Mouse (Mus musculus) MEL-GATA-1-ER (cell line): ENCODE data around the gene Il25.
"Not testable (repeated sequence)": the region's sequence is repeated elsewhere in the genome, so short reads cannot be mapped to it uniquely, and the experiment has no call there.

Experiments used
- DNase-seq: peaks from one replicate; pipeline ENCODE4 v3.0.0-alpha.2; 2012; ENCODE audit warnings: low read depth; ENCODE audit errors: extremely low read depth

Il25 gene

GRCm38 (mm10) chr14:54926401-54927158 is 5.9 kb upstream of the Il25 start:
- DNase-seq: no peak

- no peak for DNase-seq
Measured at GRCm38 (mm10) chr14:54927296-54927695, 5.2 kb upstream of the Il25 start.

- DNase-seq: no peak
Measured at GRCm38 (mm10) chr14:54929801-54930200, 2.7 kb upstream of the Il25 start.

- DNase-seq: no peak
Measured at GRCm38 (mm10) chr14:54930431-54930830, 2.1 kb upstream of the Il25 start.

GRCm38 (mm10) chr14:54935904-54936830 is 3.7 kb downstream of the Il25 start, which contains the start of gene Cmtm5:
Cmtm5 (plus strand) TSS chr14:54936261.
- DNase-seq: no peak

GRCm38 (mm10) chr14:54936831-54937160 is 4.3 kb downstream of the Il25 start:
- DNase-seq: peak; percentile 27

GRCm38 (mm10) chr14:54937361-54938182 is 5.1 kb downstream of the Il25 start:
- no peak for DNase-seq

GRCm38 (mm10) chr14:54938431-54939219 is 6.1 kb downstream of the Il25 start:
- no peak for DNase-seq

GRCm38 (mm10) chr14:54939434-54940175 is 7.1 kb downstream of the Il25 start:
- peak; percentile 26 for DNase-seq

GRCm38 (mm10) chr14:54940176-54940530 is 7.7 kb downstream of the Il25 start:
- DNase-seq: no peak

- DNase-seq: no peak
Measured at GRCm38 (mm10) chr14:54941024-54941978, 8.8 kb downstream of the Il25 start.

GRCm38 (mm10) chr14:54942479-54942878 is 10.0 kb downstream of the Il25 start:
- DNase-seq: no peak

GRCm38 (mm10) chr14:54943971-54944370 is 11.5 kb downstream of the Il25 start:
- no peak for DNase-seq

- no peak for DNase-seq
Measured at GRCm38 (mm10) chr14:54944939-54945338, 12.4 kb downstream of the Il25 start.

- DNase-seq: no peak
Measured at GRCm38 (mm10) chr14:54945975-54946704, 13.6 kb downstream of the Il25 start.

- DNase-seq: not testable (repeated sequence)
Measured at GRCm38 (mm10) chr14:54947008-54947407, 14.5 kb downstream of the Il25 start.

- no peak for DNase-seq
Measured at GRCm38 (mm10) chr14:54948781-54949180, 16.3 kb downstream of the Il25 start.

GRCm38 (mm10) chr14:54950493-54950892 is 18.0 kb downstream of the Il25 start:
- DNase-seq: no peak
